Mouse (Mus musculus) stomach, postnatal 0 days (tissue): ENCODE measurements at regions not wholly inside any gene's neighbourhood (a gene's known extent, or its start where the extent isn't known, plus 50 kb on each side); places are given as distances from the start of the nearest gene placed in this dataset.

Experiments used
- ATAC-seq: fragments of 200-750 bp; cut with Nextera tagmentation; 2 replicates; pipeline ENCODE4 v1.8.0; 2017; ENCODE audit not compliant: low FRiP score, low TSS enrichment
- DNase-seq: peaks from one replicate; pipeline ENCODE4 v3.0.0-alpha.2; 2016; ENCODE audit warnings: low spot score
- H3K27ac ChIP-seq: fragments of 300-500 bp; sonication (generic); replicated peaks from 2 replicates; pipeline ENCODE4 v1.5.1; 2014; ENCODE audit warnings: mild to moderate bottlenecking, control low read depth
- H3K27me3 ChIP-seq: fragments of 300-500 bp; sonication (generic); 2 replicates; pipeline ENCODE4 v1.6.1; 2014; ENCODE audit warnings: low read length; ENCODE audit not compliant: control insufficient read depth, insufficient read depth
- H3K36me3 ChIP-seq: fragments of 300-500 bp; sonication (generic); 2 replicates; pipeline ENCODE4 v1.6.1; 2014; ENCODE audit warnings: low read length, mixed read lengths; ENCODE audit not compliant: control insufficient read depth, insufficient read depth
- H3K4me1 ChIP-seq: fragments of 300-500 bp; sonication (generic); replicated peaks from 2 replicates; pipeline ENCODE4 v1.6.1; 2014; ENCODE audit warnings: antibody characterized with exemption; ENCODE audit not compliant: control insufficient read depth, insufficient read depth
- H3K4me2 ChIP-seq: fragments of 300-500 bp; sonication (generic); replicated peaks from 2 replicates; pipeline ENCODE4 v1.6.1; 2014; ENCODE audit warnings: low read depth, mild to moderate bottlenecking, control low read depth, moderate library complexity
- H3K4me3 ChIP-seq: fragments of 300-500 bp; sonication (generic); 2 replicates; pipeline ENCODE4 v1.5.1; 2014; ENCODE audit warnings: low read depth, low read length, control low read depth
- H3K9ac ChIP-seq: fragments of 300-500 bp; sonication (generic); 2 replicates; pipeline ENCODE4 v1.6.1; 2014; ENCODE audit warnings: mild to moderate bottlenecking, low read length, control low read depth, mixed read lengths
- H3K9me3 ChIP-seq: fragments of 300-500 bp; sonication (generic); 2 replicates; pipeline ENCODE4 v1.6.1; 2016; ENCODE audit warnings: low read length; ENCODE audit not compliant: control insufficient read depth
- CTCF ChIP-seq: IDR thresholded peaks from 2 replicates; pipeline ENCODE4 v1.5.1; 2016; ENCODE audit warnings: antibody characterized with exemption, low read depth, mild to moderate bottlenecking, moderate library complexity
- EP300 ChIP-seq: optimal IDR thresholded peaks from 2 replicates; pipeline ENCODE3; 2016; ENCODE audit warnings: antibody characterized with exemption
- WGBS: fragments of 180-500 bp; shearing (Covaris S2); extraction: QIAGEN DNeasy Blood & Tissue Kit; methylation state at CpG from one replicate; pipeline ENCODE4 v1.1.7; 2014; 5-methylcytosine and 5-hydroxymethylcytosine counted together

DNA sequence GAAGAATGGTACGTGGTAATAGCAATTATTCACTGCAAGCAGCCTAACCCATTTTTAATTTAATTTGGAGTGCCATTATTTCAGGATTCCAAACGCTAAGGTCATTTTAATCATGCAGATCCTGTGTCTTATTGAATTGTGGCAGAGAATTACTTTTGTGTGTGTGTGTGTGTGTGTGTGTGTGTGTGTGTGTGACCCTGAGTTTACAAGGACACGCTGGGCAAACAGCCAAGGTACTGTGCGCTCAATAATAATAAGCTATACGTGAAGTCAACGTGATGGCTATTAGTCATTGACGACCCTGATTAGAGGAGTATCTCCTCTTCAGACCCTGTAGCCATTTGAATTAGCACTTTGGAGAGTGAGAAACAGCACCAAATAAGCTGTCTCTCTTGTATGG lies 144.1 kb downstream of the Klf7 start:
- H3K27me3 ChIP-seq = no peaks in the 10 kb centered on the region
- H3K9ac ChIP-seq = no peak overlapping the region
- 65% methylated on average over 7 of the region's 7 CpGs for WGBS
- ATAC-seq (no peak), DNase-seq (no peak)
- H3K36me3 ChIP-seq = no peaks in the 10 kb centered on the region
- no peak overlapping the region for H3K4me2 ChIP-seq
- H3K4me1 ChIP-seq = no peaks in the 10 kb centered on the region
- H3K4me3 ChIP-seq = no peak overlapping the region
- TF ChIP-seq CTCF (no peak), EP300 (no peak)
- no peaks in the 10 kb centered on the region for H3K9me3 ChIP-seq
- H3K27ac ChIP-seq = no peak overlapping the region

GRCm38 (mm10) chr1:63977302-63977888 lies 144.7 kb downstream of the Klf7 start:
- Histone ChIP-seq H3K27me3 (no peaks in the 10 kb centered on the region), H3K27ac (no peak overlapping the region), H3K4me2 (no peak overlapping the region), H3K9me3 (no peaks in the 10 kb centered on the region), H3K36me3 (no peaks in the 10 kb centered on the region), H3K9ac (no peak overlapping the region), H3K4me3 (no peak overlapping the region), H3K4me1 (no peaks in the 10 kb centered on the region)
- DNase-seq (no peak), ATAC-seq (no peak)
- TF ChIP-seq CTCF (no peak), EP300 (no peak)
- 90% methylated on average over 4 of the region's 4 CpGs for WGBS

- H3K9ac ChIP-seq = no peak overlapping the region
- H3K4me2 ChIP-seq = no peak overlapping the region
- no peak overlapping the region for H3K4me3 ChIP-seq
- H3K27ac ChIP-seq = no peak overlapping the region
- no peak for ATAC-seq
- DNase-seq = no peak
- H3K27me3 ChIP-seq = no peaks in the 10 kb centered on the region
- TF ChIP-seq CTCF = no peak
- TF ChIP-seq EP300 = no peak
- H3K4me1 ChIP-seq = no peaks in the 10 kb centered on the region
- WGBS = 60% methylated on average over 4 of the region's 4 CpGs
- H3K9me3 ChIP-seq = no peaks in the 10 kb centered on the region
- no peaks in the 10 kb centered on the region for H3K36me3 ChIP-seq
Observed at GRCm38 (mm10) chr1:63976862-63977261, 145.2 kb downstream of the Klf7 start.

- Histone ChIP-seq H3K27me3 (no peaks in the 10 kb centered on the region), H3K27ac (no peak overlapping the region), H3K9me3 (no peaks in the 10 kb centered on the region), H3K4me1 (no peaks in the 10 kb centered on the region), H3K4me3 (no peak overlapping the region), H3K36me3 (no peaks in the 10 kb centered on the region), H3K9ac (no peak overlapping the region), H3K4me2 (no peak overlapping the region)
- no peak for DNase-seq
- TF ChIP-seq EP300 (no peak), CTCF (no peak)
- ATAC-seq = no peak
- WGBS = 86% methylated on average over 11 of the region's 11 CpGs
Observed at GRCm38 (mm10) chr1:63967849-63968248, 154.2 kb downstream of the Klf7 start.

DNA sequence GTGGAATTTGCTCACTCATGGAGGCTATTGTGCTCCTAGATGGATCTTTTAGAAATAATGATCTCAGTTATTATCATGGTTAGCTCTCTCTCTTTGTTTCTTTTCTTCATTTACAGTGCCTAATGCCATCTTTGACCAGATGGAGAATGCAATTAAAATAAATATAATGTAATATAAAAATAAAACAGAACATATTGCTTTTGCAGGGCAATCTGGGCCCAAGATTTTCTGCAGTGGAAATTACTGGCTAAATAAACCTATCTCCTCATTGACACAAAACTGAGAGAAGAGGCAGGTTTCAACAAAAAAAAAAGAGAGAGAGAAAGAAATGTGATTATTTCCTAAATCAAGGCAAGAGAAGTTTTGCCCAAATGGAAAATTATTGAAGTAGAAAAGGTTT lies 156.6 kb downstream of the Klf7 start:
- H3K4me1 ChIP-seq = no peaks in the 10 kb centered on the region
- H3K9ac ChIP-seq = no peak overlapping the region
- H3K9me3 ChIP-seq = no peaks in the 10 kb centered on the region
- no peaks in the 10 kb centered on the region for H3K27me3 ChIP-seq
- H3K27ac ChIP-seq = no peak overlapping the region
- no peaks in the 10 kb centered on the region for H3K36me3 ChIP-seq
- DNase-seq = no peak
- TF ChIP-seq EP300 = no peak
- no peak for TF ChIP-seq CTCF
- no peak for ATAC-seq
- H3K4me2 ChIP-seq = no peak overlapping the region
- H3K4me3 ChIP-seq = no peak overlapping the region

DNA sequence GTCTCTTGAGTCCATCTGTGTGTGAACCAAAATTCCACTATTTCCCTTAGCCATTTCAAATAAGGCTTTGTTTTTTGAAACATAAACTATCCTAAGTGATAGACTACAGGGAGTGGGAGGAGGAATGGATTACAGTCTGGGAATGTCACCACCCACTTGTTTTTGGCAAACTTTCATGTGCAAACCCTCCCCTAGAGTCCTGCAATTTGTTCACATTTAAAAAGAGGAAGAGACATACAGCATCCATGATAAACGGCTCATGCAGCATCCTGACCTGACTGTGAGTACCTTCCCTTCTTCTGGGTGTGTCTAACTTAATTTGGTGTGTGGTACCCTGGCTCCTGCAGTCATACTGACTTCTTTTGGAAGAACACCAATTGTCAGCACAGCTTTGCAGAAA lies 157.6 kb downstream of the Klf7 start:
- H3K9ac ChIP-seq = no peak overlapping the region
- TF ChIP-seq CTCF (no peak), EP300 (no peak)
- no peak overlapping the region for H3K4me3 ChIP-seq
- H3K27me3 ChIP-seq = no peaks in the 10 kb centered on the region
- DNase-seq = no peak
- 51% methylated on average over 1 of the region's 1 CpGs for WGBS
- ATAC-seq = no peak
- no peaks in the 10 kb centered on the region for H3K4me1 ChIP-seq
- no peak overlapping the region for H3K4me2 ChIP-seq
- no peaks in the 10 kb centered on the region for H3K9me3 ChIP-seq
- H3K27ac ChIP-seq = no peak overlapping the region
- no peaks in the 10 kb centered on the region for H3K36me3 ChIP-seq
